Mouse (Mus musculus): Measurements from ENCODE around the gene Ifitm2.

DNA sequence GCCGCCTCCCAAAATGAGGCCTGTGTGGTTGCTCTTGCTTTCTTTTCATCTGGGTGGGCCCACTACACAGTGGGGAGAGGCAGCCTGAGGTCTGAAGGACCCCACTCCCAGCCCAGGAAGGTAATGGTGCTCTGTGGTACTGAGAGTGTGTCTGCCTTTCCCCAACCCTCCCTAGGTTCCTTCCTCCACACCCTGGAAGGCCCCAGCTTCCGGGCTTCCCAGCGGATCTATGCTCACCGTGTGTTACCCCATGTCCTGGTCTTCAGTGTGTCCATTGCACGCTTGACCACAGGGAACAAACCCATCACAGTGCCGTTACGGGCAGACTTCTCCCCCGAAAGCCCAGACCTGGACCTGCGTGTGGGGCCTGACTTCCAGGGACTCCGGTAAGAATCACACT is 13.0 kb downstream of the Ifitm2 start:
- TF ChIP-seq CTCF (IDR thresholded peaks at IDR 0.05; ENCODE audit: insufficient read depth, low read length) (no peak), POLR2A (IDR thresholded peaks at IDR 0.05; ENCODE audit: borderline replicate concordance, extremely low read depth, low read depth, low read length) (no peak)

Data from lung, adult 2 months (tissue).